Mouse (Mus musculus): ENCODE results near the gene Copz1.

DNA sequence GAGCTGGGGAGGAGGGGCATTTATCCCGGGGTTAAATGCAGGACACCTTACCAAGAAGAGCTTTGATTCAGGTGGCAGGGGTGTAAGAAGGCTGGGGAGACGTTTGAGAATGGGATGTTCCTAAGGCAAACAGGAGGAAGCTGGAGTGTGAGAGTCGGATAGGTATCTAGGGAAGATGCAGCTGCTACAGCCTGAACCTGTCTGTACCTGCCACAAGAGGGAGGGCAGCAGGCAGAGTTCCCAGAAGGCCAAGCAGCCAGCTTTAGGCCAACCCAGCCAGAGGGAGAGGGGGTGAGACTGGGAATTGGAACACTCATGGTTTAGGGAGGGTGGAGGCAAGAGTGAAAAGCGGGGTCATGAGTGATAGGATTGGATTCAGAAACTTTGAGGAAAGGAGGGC is 68.3 kb downstream of the Copz1 start:
- TF ChIP-seq POLR2A (IDR thresholded peaks at IDR 0.05; ENCODE audit: low read depth, low read length) (no peak), CTCF (IDR thresholded peaks at IDR 0.05; ENCODE audit: borderline replicate concordance, insufficient read depth, low read length) (no peak)

Data from embryonic fibroblast, embryonic 13.5 days (primary cell).